Mouse (Mus musculus): ENCODE measurements around the gene Igf1.

GRCm38 (mm10) chr10:87858939-87859338 lies 874 bp downstream of the Igf1 start:
- TF ChIP-seq POLR2A (IDR thresholded peaks at IDR 0.05; ENCODE audit: borderline replicate concordance, control insufficient read depth, low read depth, low read length) (no peak), CTCF (IDR thresholded peaks at IDR 0.05; ENCODE audit: control insufficient read depth, insufficient read depth, low read length) (no peak)
